Mouse (Mus musculus) cerebellum, postnatal 10 days (tissue): ENCODE measurements at regions not wholly inside any gene's neighbourhood (a gene's known extent, or its start where the extent isn't known, plus 50 kb on each side); places are given as distances from the start of the nearest gene placed in this dataset.

Source experiments
- DNase-seq, 2 experiments: peaks; one replicate each; pipeline ENCODE4 v3.0.0; 2021; ENCODE audit warnings: mixed read lengths in 2 of 2

DNA sequence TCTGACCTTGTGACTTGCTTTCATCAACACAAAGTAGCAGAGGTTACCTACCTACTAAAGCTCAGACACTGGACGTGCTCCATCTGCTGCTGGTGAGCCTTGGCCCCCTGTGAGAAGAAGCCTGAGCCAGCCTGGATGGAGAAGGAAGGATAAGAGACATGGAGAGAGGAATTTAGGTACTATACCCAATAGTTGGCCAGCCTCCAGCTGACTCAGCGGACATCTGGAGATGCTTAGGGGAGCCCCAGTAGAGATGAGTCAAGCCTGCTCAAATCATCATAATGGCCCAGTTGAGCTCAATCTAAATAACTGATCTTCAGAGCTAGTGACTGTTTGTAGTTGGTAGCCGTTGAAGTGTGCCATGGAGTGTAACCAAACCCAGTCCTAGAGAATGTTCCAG lies 53.7 kb upstream of the Ripply2 start:
- peak; percentile 57 to 61 for DNase-seq

DNA sequence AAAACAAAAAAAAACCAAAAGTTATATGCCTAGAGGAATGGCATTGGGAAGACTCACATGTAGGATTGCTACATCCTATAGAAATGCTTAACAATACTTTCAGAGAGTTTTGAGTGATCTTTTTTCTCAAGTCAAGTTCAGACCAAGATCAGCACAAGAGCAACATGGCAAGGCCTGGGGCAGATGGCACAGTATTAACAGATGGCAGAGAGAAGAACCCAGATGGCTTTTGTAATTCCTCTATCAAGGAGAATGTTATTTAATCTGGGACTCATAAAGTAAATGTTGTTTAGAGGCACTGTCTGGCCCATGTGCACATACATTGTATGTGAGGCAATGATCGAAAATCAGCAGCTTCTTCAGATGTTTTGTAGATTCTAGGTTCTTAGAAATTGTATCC lies 58.3 kb upstream of the Ripply2 start:
- DNase-seq: peak; percentile 58 to 60

DNA sequence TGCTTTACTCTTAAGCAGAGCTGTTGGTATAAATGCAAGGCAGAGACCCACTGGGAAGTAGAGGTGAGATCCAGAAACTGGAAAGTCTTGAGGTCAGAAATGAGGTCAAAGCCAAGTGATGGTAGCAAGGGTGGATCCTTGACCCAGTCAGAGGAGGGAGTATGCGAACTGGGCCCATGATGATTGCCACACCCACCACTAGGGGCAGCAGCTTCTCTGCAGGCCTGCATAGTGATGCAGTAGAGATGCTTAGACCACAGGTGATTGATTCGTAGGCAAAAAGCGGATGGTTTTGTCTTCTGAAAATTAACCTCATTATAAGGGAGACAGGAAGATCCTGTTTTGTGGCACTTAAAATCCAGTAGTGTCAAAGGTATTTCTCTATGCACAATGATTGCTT lies 59.6 kb upstream of the Ripply2 start:
- peak; percentile 45 to 47 for DNase-seq

DNA sequence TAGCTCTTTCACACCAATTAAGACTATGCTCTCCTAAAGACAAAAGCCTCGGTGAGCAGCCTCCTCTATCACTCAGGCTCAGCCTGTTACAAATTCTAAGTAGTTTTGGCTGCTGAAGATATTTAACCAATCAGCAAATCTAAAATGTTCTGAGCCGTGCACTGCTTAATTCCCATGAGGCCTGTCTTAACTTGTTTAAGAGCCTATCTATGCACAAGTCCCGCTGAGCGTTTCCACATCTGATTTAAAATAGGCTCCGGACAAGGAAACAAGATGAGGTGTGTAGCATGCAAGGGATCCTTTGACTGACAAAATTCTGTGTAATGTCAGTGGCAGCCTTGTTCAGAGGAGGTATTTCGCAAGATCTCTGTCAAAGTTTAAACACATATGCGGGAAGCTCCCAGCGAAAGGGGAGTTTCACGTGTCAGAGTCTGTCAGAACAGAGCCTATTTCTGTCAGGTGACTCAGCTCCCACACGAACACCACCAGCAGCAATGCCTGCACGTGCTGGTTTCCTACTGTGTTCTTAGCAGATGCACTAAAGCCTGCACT lies 63.3 kb upstream of the Ripply2 start:
- DNase-seq: no peak

DNA sequence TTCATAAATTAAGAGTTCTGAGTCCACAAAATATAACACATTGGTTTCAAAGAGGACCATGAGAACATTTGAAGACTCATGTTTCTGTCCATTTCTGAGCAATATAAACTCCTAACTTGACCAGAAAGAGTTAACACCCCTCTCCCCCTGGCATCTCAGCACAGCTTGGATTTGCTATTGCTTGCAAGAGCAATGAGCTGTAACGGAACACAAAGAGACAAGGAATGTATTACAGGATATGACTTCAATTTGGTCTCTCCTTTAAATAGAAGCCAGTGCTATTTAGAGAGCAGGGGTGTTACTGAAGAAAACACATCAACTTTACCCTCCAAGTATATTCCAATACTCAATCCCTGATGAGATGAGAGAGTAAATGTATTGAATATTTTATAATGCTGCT lies 65.5 kb upstream of the Ripply2 start:
- DNase-seq: peak; percentile 50 to 60

DNA sequence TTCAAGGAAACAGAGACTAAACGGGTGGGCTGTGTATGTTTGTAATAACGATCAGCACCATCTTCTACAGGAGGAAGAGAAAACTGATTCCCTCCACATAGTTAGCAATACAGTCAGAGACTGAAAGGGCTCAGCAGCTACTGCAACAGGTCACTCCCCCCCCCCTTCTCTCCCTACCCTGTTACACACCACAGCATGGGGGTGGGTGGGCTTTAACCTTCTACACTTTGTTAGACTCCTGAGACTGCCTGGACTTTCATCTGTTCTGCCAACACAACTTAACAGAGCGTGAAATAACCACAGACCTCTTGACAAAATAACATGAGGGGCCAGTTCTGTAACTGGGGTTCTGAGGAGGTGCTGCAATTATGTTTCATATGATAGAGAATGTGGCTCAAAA lies 50.7 kb upstream of the Snap91 start:
- DNase-seq: no peak
